Mouse (Mus musculus): Measurements from ENCODE around the gene Mrpl51.

The Mrpl51 gene

GRCm38 (mm10) chr6:125236341-125236740, 44.7 kb downstream of the Mrpl51 start:
- DNase-seq = no peak

- no peak for DNase-seq
Observed at GRCm38 (mm10) chr6:125236782-125237181, 45.2 kb downstream of the Mrpl51 start, which contains the start of gene Cd27. Cd27 (minus strand) TSS chr6:125237010.

- DNase-seq = no peak
Observed at GRCm38 (mm10) chr6:125237421-125237820, 45.8 kb downstream of the Mrpl51 start.

- no peak for DNase-seq
Observed at GRCm38 (mm10) chr6:125238396-125238795, 46.8 kb downstream of the Mrpl51 start.

- no peak for DNase-seq
Observed at GRCm38 (mm10) chr6:125239547-125239946, 47.9 kb downstream of the Mrpl51 start.

GRCm38 (mm10) chr6:125240617-125241016, 49.0 kb downstream of the Mrpl51 start:
- DNase-seq = no peak

GRCm38 (mm10) chr6:125241566-125241965, 50.0 kb downstream of the Mrpl51 start:
- no peak for DNase-seq

- no peak for DNase-seq
Observed at GRCm38 (mm10) chr6:125244551-125244950, 53.0 kb downstream of the Mrpl51 start.

Measured in right cerebral cortex, adult 18-20 months (tissue).